ENCODE assay signal across 21 mouse cellular contexts in genomic region chr2:74693432-74693827, GRCm38 (mm10). TPM values are rescaled to one million over a fixed set of nuclear protein-coding genes. Genes with fewer than 3 reads are reported as not detected.
DNase-seq lines count a peak whose midpoint lies in the region; ATAC-seq and TF ChIP-seq lines count a peak whose summit lies in the region.
"Had no signal": no experiment of that assay in that cellular context is flagged by ENCODE, and none has a peak within 500 bp of the region (broad histone marks: within the 10 kb centered on the region; RNA-seq: fewer than 3 reads in every experiment).

No protein-coding gene starts in this region.

- 0 out of 2 replicates have a peak, but pooled peaks cover 5% of the 10 kb centered on the region for H3K36me3 ChIP-seq in kidney, postnatal 0 days (ENCODE audit: insufficient read depth, low read length)
- H3K36me3 ChIP-seq in intestine, embryonic 14.5 days (ENCODE audit: control insufficient read depth, insufficient read depth, low read length) = no peaks in the 10 kb centered on the region
- H3K36me3 ChIP-seq in limb, embryonic 10.5 days = peaks cover 24% of the 10 kb centered on the region
- H3K36me3 ChIP-seq in neural tube, embryonic 13.5 days = no peaks in the 10 kb centered on the region
- H3K36me3 ChIP-seq: embryonic facial prominence, embryonic 13.5 days; heart, embryonic 12.5 days; hindbrain, embryonic 12.5 days; lung, embryonic 15.5 days; midbrain, embryonic 12.5 days had no signal

- peak overlapping the region; percentile 90 for H3K4me2 ChIP-seq in kidney, postnatal 0 days (ENCODE audit: low read length)
- peak overlapping the region; percentile 41; the same call in 1 of the 2 replicates for H3K4me2 ChIP-seq in intestine, embryonic 14.5 days (ENCODE audit: low read length)
- peak overlapping the region; percentile 67 for H3K4me2 ChIP-seq in neural tube, embryonic 13.5 days
- H3K4me2 ChIP-seq: embryonic facial prominence, embryonic 13.5 days; heart, embryonic 12.5 days; hindbrain, embryonic 12.5 days; lung, embryonic 15.5 days; midbrain, embryonic 12.5 days had no signal

- H3K4me3 ChIP-seq in kidney, postnatal 0 days (replicated peaks; ENCODE audit: low read depth, low read length) = peak overlapping the region; percentile 82
- H3K4me3 ChIP-seq in intestine, embryonic 14.5 days (ENCODE audit: low read depth, low read length) = peak overlapping the region; percentile 30
- H3K4me3 ChIP-seq in limb, embryonic 10.5 days = peak overlapping the region; percentile 80
- peak overlapping the region; percentile 61 for H3K4me3 ChIP-seq in neural tube, embryonic 13.5 days
- H3K4me3 ChIP-seq: embryonic facial prominence, embryonic 13.5 days; hindbrain, embryonic 12.5 days; lung, embryonic 15.5 days; midbrain, embryonic 12.5 days had no signal

- H3K9ac ChIP-seq in kidney, postnatal 0 days (ENCODE audit: low read depth, low read length) = peak overlapping the region; percentile 100
- H3K9ac ChIP-seq in intestine, embryonic 14.5 days (ENCODE audit: low read length) = peak overlapping the region; percentile 53
- peak overlapping the region; percentile 96 for H3K9ac ChIP-seq in neural tube, embryonic 13.5 days
- H3K9ac ChIP-seq: embryonic facial prominence, embryonic 13.5 days; forebrain, postnatal 0 days; heart, embryonic 12.5 days; hindbrain, embryonic 12.5 days; liver, embryonic 14.5 days; lung, embryonic 15.5 days; midbrain, embryonic 12.5 days had no signal

- TF ChIP-seq CTCF in kidney, postnatal 0 days (IDR thresholded peaks at IDR 0.05; ENCODE audit: low read depth) = no peak

- 27% methylated on average over 4 of the region's 4 CpGs for whole genome bisulfite sequencing in kidney, postnatal 0 days
- WGBS in intestine, embryonic 14.5 days = 12% methylated on average over 4 of the region's 4 CpGs
- WGBS in limb, embryonic 10.5 days = 3% methylated on average over 4 of the region's 4 CpGs
- 8% methylated on average over 4 of the region's 4 CpGs for WGBS in neural tube, embryonic 13.5 days

- H3K27ac ChIP-seq in kidney, postnatal 0 days = peak overlapping the region; percentile 97
- peak overlapping the region; percentile 57; the same call in 1 of the 2 replicates for H3K27ac ChIP-seq in intestine, embryonic 14.5 days (ENCODE audit: low read depth)
- H3K27ac ChIP-seq in limb, embryonic 10.5 days = peak overlapping the region; percentile 99
- H3K27ac ChIP-seq in neural tube, embryonic 13.5 days (replicated peaks) = peak overlapping the region; percentile 79
- H3K27ac ChIP-seq: embryonic facial prominence, embryonic 13.5 days; hindbrain, embryonic 12.5 days; liver, embryonic 14.5 days; lung, embryonic 15.5 days; macrophage; midbrain, embryonic 12.5 days had no signal

- no peak for DNase-seq in kidney, postnatal 0 days (ENCODE audit: low spot score)
- DNase-seq in kidney, postnatal 25 days = no peak
- DNase-seq in intestine, embryonic 14.5 days (ENCODE audit: low spot score) = no peak
- DNase-seq in limb, embryonic 10.5 days (ENCODE audit: low spot score) = peak; percentile 52
- no peak for DNase-seq in retina, postnatal 1 day
- DNase-seq: adrenal gland, adult 8-10 months; cerebellum, adult 9-11 months; forebrain, postnatal 0 days; heart, postnatal 14 days had no signal

- no peaks in the 10 kb centered on the region for H3K27me3 ChIP-seq in kidney, postnatal 0 days (ENCODE audit: insufficient read depth, low read length)
- peaks cover 100% of the 10 kb centered on the region for H3K27me3 ChIP-seq in intestine, embryonic 14.5 days (replicated peaks; ENCODE audit: control insufficient read depth, insufficient read depth, low read length)
- H3K27me3 ChIP-seq in limb, embryonic 10.5 days (ENCODE audit: low read depth, poor library complexity, severe bottlenecking) = peaks cover 65% of the 10 kb centered on the region
- peaks cover 91% of the 10 kb centered on the region for H3K27me3 ChIP-seq in neural tube, embryonic 13.5 days

- ATAC-seq in kidney, postnatal 0 days (replicated peaks; ENCODE audit: low FRiP score, low read depth) = no peak
- no peak for ATAC-seq in intestine, embryonic 14.5 days (replicated peaks; ENCODE audit: low FRiP score, low TSS enrichment, low read depth)
- ATAC-seq in neural tube, embryonic 13.5 days (ENCODE audit: low read depth) = no peak
- ATAC-seq in CD4-positive, CD25-positive, alpha-beta regulatory T cell, adult 4 months = no peak
- ATAC-seq: forebrain, postnatal 0 days; inflammation-experienced regulatory T-cells, adult 6 months; Patski had no signal

- H3K9me3 ChIP-seq in kidney, postnatal 0 days (replicated peaks; ENCODE audit: low read length) = no peaks in the 10 kb centered on the region
- H3K9me3 ChIP-seq in intestine, embryonic 14.5 days (ENCODE audit: control insufficient read depth, low read length) = no peaks in the 10 kb centered on the region
- no peaks in the 10 kb centered on the region for H3K9me3 ChIP-seq in limb, embryonic 10.5 days (replicated peaks)
- H3K9me3 ChIP-seq in neural tube, embryonic 13.5 days = no peaks in the 10 kb centered on the region
- H3K9me3 ChIP-seq: embryonic facial prominence, embryonic 13.5 days; heart, embryonic 12.5 days; lung, embryonic 15.5 days; midbrain, embryonic 12.5 days had no signal

- peaks cover 11% of the 10 kb centered on the region for H3K4me1 ChIP-seq in kidney, postnatal 0 days (replicated peaks; ENCODE audit: insufficient read depth, low read length)
- H3K4me1 ChIP-seq in intestine, embryonic 14.5 days (replicated peaks; ENCODE audit: control insufficient read depth, insufficient read depth, low read length) = no peaks in the 10 kb centered on the region
- peaks cover 62% of the 10 kb centered on the region for H3K4me1 ChIP-seq in limb, embryonic 10.5 days
- peaks cover 46% of the 10 kb centered on the region for H3K4me1 ChIP-seq in neural tube, embryonic 13.5 days (replicated peaks)

RNA-seq across cellular contexts. Expression of gene Hoxd10, which starts 1.7 kb away (rescaled TPM):
- 44.6 and 45.5 TPM in 2 replicates for polyA plus RNA-seq in kidney, postnatal 0 days (2015; fragmentation: Nextera tagmentation; extraction: Ambion mirVana)
- polyA plus RNA-seq in intestine, embryonic 14.5 days (2014; fragmentation: Nextera tagmentation; extraction: Ambion mirVana) = 7.8 and 13.7 TPM in 2 replicates
- 51.1 and 68.0 TPM in 2 replicates for polyA plus RNA-seq in limb, embryonic 10.5 days (2016; fragmentation: Nextera tagmentation; extraction: Ambion mirVana)
- 87.2 and 132 TPM in 2 replicates for polyA plus RNA-seq in neural tube, embryonic 13.5 days (2015; fragmentation: Nextera tagmentation; extraction: Ambion mirVana)
- not detected for polyA plus RNA-seq in CD4-positive, CD25-positive, alpha-beta regulatory T cell, adult 4 months (2017; shearing (Covaris generic))
- polyA plus RNA-seq: forebrain, postnatal 0 days; heart, embryonic 12.5 days; hindbrain, embryonic 12.5 days; inflammation-experienced regulatory T-cells, adult 6 months; macrophage; midbrain, embryonic 12.5 days; small intestine, adult 2 months had no signal

RNA-seq across cellular contexts. Expression of gene Hoxd9, which starts 4.1 kb away (rescaled TPM):
- 57.8 and 67.0 TPM in 2 replicates for polyA plus RNA-seq in kidney, postnatal 0 days (2015; fragmentation: Nextera tagmentation; extraction: Ambion mirVana)
- polyA plus RNA-seq in intestine, embryonic 14.5 days (2014; fragmentation: Nextera tagmentation; extraction: Ambion mirVana) = 3.9 and 6.8 TPM in 2 replicates
- polyA plus RNA-seq in limb, embryonic 10.5 days (2016; fragmentation: Nextera tagmentation; extraction: Ambion mirVana) = 38.0 and 52.3 TPM in 2 replicates
- 27.7 and 42.7 TPM in 2 replicates for polyA plus RNA-seq in neural tube, embryonic 13.5 days (2015; fragmentation: Nextera tagmentation; extraction: Ambion mirVana)
- not detected for polyA plus RNA-seq in CD4-positive, CD25-positive, alpha-beta regulatory T cell, adult 4 months (2017; shearing (Covaris generic))
- polyA plus RNA-seq: forebrain, postnatal 0 days; hindbrain, embryonic 12.5 days; inflammation-experienced regulatory T-cells, adult 6 months; macrophage; midbrain, embryonic 12.5 days had no signal

RNA-seq across cellular contexts. Expression of gene Hoxd8, which starts 11.0 kb away (rescaled TPM):
- 73.4 and 76.7 TPM in 2 replicates for polyA plus RNA-seq in kidney, postnatal 0 days (2015; fragmentation: Nextera tagmentation; extraction: Ambion mirVana)
- 6.1 and 8.4 TPM in 2 replicates for polyA plus RNA-seq in intestine, embryonic 14.5 days (2014; fragmentation: Nextera tagmentation; extraction: Ambion mirVana)
- 11.6 and 17.4 TPM in 2 replicates for polyA plus RNA-seq in limb, embryonic 10.5 days (2016; fragmentation: Nextera tagmentation; extraction: Ambion mirVana)
- 17.4 and 22.8 TPM in 2 replicates for polyA plus RNA-seq in neural tube, embryonic 13.5 days (2015; fragmentation: Nextera tagmentation; extraction: Ambion mirVana)
- polyA plus RNA-seq in CD4-positive, CD25-positive, alpha-beta regulatory T cell, adult 4 months (2017; shearing (Covaris generic)) = not detected
- polyA plus RNA-seq: inflammation-experienced regulatory T-cells, adult 6 months; macrophage had no signal

RNA-seq across cellular contexts. Expression of gene Hoxd11, which starts 14.1 kb away (rescaled TPM):
- 19.7 and 23.8 TPM in 2 replicates for polyA plus RNA-seq in kidney, postnatal 0 days (2015; fragmentation: Nextera tagmentation; extraction: Ambion mirVana)
- polyA plus RNA-seq in intestine, embryonic 14.5 days (2014; fragmentation: Nextera tagmentation; extraction: Ambion mirVana) = 3.6 and 4.2 TPM in 2 replicates
- polyA plus RNA-seq in limb, embryonic 10.5 days (2016; fragmentation: Nextera tagmentation; extraction: Ambion mirVana) = 31.0 and 34.6 TPM in 2 replicates
- polyA plus RNA-seq in neural tube, embryonic 13.5 days (2015; fragmentation: Nextera tagmentation; extraction: Ambion mirVana) = 4.0 and 6.5 TPM in 2 replicates
- polyA plus RNA-seq in CD4-positive, CD25-positive, alpha-beta regulatory T cell, adult 4 months (2017; shearing (Covaris generic)) = not detected
- polyA plus RNA-seq: embryonic facial prominence, embryonic 13.5 days; forebrain, postnatal 0 days; heart, embryonic 12.5 days; hindbrain, embryonic 12.5 days; lung, embryonic 15.5 days; macrophage; midbrain, embryonic 12.5 days; Patski; small intestine, adult 2 months had no signal

RNA-seq across cellular contexts. Expression of gene Hoxd3, which starts 18.3 kb away (rescaled TPM):
- polyA plus RNA-seq in kidney, postnatal 0 days (2015; fragmentation: Nextera tagmentation; extraction: Ambion mirVana) = 7.9 and 8.0 TPM in 2 replicates
- 27.6 and 27.8 TPM in 2 replicates for polyA plus RNA-seq in intestine, embryonic 14.5 days (2014; fragmentation: Nextera tagmentation; extraction: Ambion mirVana)
- polyA plus RNA-seq in limb, embryonic 10.5 days (2016; fragmentation: Nextera tagmentation; extraction: Ambion mirVana) = 1.4 and 3.0 TPM in 2 replicates
- 24.2 and 33.8 TPM in 2 replicates for polyA plus RNA-seq in neural tube, embryonic 13.5 days (2015; fragmentation: Nextera tagmentation; extraction: Ambion mirVana)
- not detected for polyA plus RNA-seq in CD4-positive, CD25-positive, alpha-beta regulatory T cell, adult 4 months (2017; shearing (Covaris generic))
- polyA plus RNA-seq: forebrain, postnatal 0 days; inflammation-experienced regulatory T-cells, adult 6 months; macrophage; midbrain, embryonic 12.5 days had no signal

Comparison
In these comparisons a context has a peak if more than half of its experiments do, and no peak if none do; other contexts are left out.
1. H3K4me3 ChIP-seq: peak in every context shown above with its lines; median percentile 82 in kidney, postnatal 0 days; 80 in limb, embryonic 10.5 days; 61 in neural tube, embryonic 13.5 days; 30 in intestine, embryonic 14.5 days.